Mouse (Mus musculus) forebrain, postnatal 0 days (tissue): ENCODE measurements around the gene Lrrc27. TPM values are rescaled to one million over a fixed set of nuclear protein-coding genes. Genes with fewer than 3 reads are reported as not detected.

ENCODE experiments used
- ATAC-seq: fragments of 200-750 bp; cut with Nextera tagmentation; 2 replicates; pipeline ENCODE4 v1.8.0; 2017; ENCODE audit warnings: mild to moderate bottlenecking, moderate library complexity
- DNase-seq: peaks from one replicate; pipeline ENCODE4 v3.0.0-alpha.2; 2015
- H3K27ac ChIP-seq: fragments of 300-500 bp; sonication (generic); 2 replicates; pipeline ENCODE4 v1.5.1; 2014; ENCODE audit warnings: low read depth, mild to moderate bottlenecking, antibody characterized with exemption, low read length, moderate library complexity, mixed read lengths
- H3K27me3 ChIP-seq: fragments of 300-500 bp; sonication (generic); 2 replicates; pipeline ENCODE4 v1.6.1; 2014; ENCODE audit warnings: mild to moderate bottlenecking, low read length, mixed read lengths; ENCODE audit not compliant: insufficient read depth
- H3K36me3 ChIP-seq: fragments of 300-500 bp; sonication (generic); 2 replicates; pipeline ENCODE4 v1.6.1; 2014; ENCODE audit warnings: mild to moderate bottlenecking, moderate library complexity; ENCODE audit not compliant: insufficient read depth
- H3K4me1 ChIP-seq: fragments of 300-500 bp; sonication (generic); 2 replicates; pipeline ENCODE4 v1.6.1; 2014; ENCODE audit warnings: antibody characterized with exemption; ENCODE audit not compliant: insufficient read depth
- H3K4me2 ChIP-seq: fragments of 300-500 bp; sonication (generic); 2 replicates; pipeline ENCODE4 v1.6.1; 2014; ENCODE audit warnings: low read depth, mild to moderate bottlenecking, moderate library complexity
- H3K4me3 ChIP-seq: fragments of 300-500 bp; sonication (generic); 2 replicates; pipeline ENCODE4 v1.5.1; 2014; ENCODE audit warnings: low read depth, low read length, mixed read lengths
- H3K9ac ChIP-seq: fragments of 300-500 bp; sonication (generic); 2 replicates; pipeline ENCODE4 v1.6.1; 2014; ENCODE audit warnings: mild to moderate bottlenecking
- H3K9me3 ChIP-seq: fragments of 300-500 bp; sonication (generic); 2 replicates; pipeline ENCODE4 v1.6.1; 2016; ENCODE audit warnings: low read length
- CTCF ChIP-seq: sonication (generic); IDR thresholded peaks from 2 replicates; pipeline ENCODE4 v1.5.1; 2016; ENCODE audit warnings: antibody characterized with exemption, control low read depth, low read depth
- WGBS: fragments of 180-500 bp; shearing (Covaris S2); extraction: QIAGEN DNeasy Blood & Tissue Kit; methylation state at CpG from one replicate; pipeline ENCODE4 v1.1.7; 2014; 5-methylcytosine and 5-hydroxymethylcytosine counted together
- polyA plus RNA-seq: library from polyadenylated mRNA; unstranded; fragments of >200 nt; fragmentation: Nextera tagmentation; extraction: Ambion mirVana; gene quantifications from 2 replicates; pipeline ENCODE4 v1.2.1, GENCODE M21; 2015
- total RNA-seq: library from RNA; depleted of rRNA; stranded (reverse); fragments of >200 nt; gene quantifications from 2 replicates; pipeline ENCODE4 v1.2.3, GENCODE M21; 2014

Lrrc27 gene
- total and polyA plus RNA-seq, 2 experiments from 2014 or later, result 5.1 to 8.1 TPM

GRCm38 (mm10) chr7:139235651-139236358 is 23.0 kb downstream of the Lrrc27 start:
- no peaks in the 10 kb centered on the region for H3K27me3 ChIP-seq
- no peak overlapping the region for H3K9ac ChIP-seq
- TF ChIP-seq CTCF, result peak; percentile 14; the same call in 1 of the 2 replicates
- no peaks in the 10 kb centered on the region for H3K36me3 ChIP-seq
- H3K4me2 ChIP-seq, result no peak overlapping the region
- no peaks in the 10 kb centered on the region for H3K9me3 ChIP-seq
- ATAC-seq (no peak), DNase-seq (no peak)
- 84% methylated on average over 12 of the region's 12 CpGs for WGBS
- no peaks in the 10 kb centered on the region for H3K4me1 ChIP-seq
- no peak overlapping the region for H3K4me3 ChIP-seq
- no peak overlapping the region for H3K27ac ChIP-seq

- H3K27ac ChIP-seq, result no peak overlapping the region
- no peak for TF ChIP-seq CTCF
- ATAC-seq (no peak), DNase-seq (no peak)
- H3K4me3 ChIP-seq, result no peak overlapping the region
- no peak overlapping the region for H3K4me2 ChIP-seq
- no peaks in the 10 kb centered on the region for H3K4me1 ChIP-seq
- no peaks in the 10 kb centered on the region for H3K36me3 ChIP-seq
- no peaks in the 10 kb centered on the region for H3K9me3 ChIP-seq
- WGBS, result 72% methylated on average over 3 of the region's 3 CpGs
- no peaks in the 10 kb centered on the region for H3K27me3 ChIP-seq
- no peak overlapping the region for H3K9ac ChIP-seq
Measured at GRCm38 (mm10) chr7:139239432-139239831, 26.6 kb downstream of the Lrrc27 start.

DNA sequence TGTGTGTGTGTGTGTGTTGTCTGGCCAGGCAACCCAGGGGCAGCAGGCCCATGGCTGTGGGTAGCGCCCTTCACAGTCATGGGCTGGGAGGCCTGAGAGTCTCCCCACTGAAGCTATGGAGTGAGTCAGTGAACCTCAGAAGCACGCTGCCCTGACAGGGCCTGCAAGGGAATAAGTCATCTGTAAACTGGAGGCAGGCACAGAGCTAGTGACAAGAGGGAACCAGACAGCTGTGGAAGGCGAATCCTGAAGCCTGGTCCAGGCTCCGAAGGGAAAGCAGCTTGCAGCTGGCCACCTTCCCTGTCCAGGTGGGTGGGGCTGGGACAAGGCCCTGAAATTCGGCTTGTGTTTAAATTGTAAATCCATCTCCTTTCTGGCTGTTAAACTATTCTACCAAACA is 33.3 kb downstream of the Lrrc27 start:
- no peak overlapping the region for H3K9ac ChIP-seq
- no peaks in the 10 kb centered on the region for H3K9me3 ChIP-seq
- H3K27me3 ChIP-seq, result no peaks in the 10 kb centered on the region; the same call in 1 of the 2 replicates
- H3K36me3 ChIP-seq, result no peaks in the 10 kb centered on the region
- 76% methylated on average over 5 of the region's 5 CpGs for WGBS
- H3K4me2 ChIP-seq, result no peak overlapping the region
- no peak for TF ChIP-seq CTCF
- H3K4me1 ChIP-seq, result peaks cover 22% of the 10 kb centered on the region
- ATAC-seq (no peak), DNase-seq (no peak)
- H3K4me3 ChIP-seq, result no peak overlapping the region
- no peak overlapping the region for H3K27ac ChIP-seq

DNA sequence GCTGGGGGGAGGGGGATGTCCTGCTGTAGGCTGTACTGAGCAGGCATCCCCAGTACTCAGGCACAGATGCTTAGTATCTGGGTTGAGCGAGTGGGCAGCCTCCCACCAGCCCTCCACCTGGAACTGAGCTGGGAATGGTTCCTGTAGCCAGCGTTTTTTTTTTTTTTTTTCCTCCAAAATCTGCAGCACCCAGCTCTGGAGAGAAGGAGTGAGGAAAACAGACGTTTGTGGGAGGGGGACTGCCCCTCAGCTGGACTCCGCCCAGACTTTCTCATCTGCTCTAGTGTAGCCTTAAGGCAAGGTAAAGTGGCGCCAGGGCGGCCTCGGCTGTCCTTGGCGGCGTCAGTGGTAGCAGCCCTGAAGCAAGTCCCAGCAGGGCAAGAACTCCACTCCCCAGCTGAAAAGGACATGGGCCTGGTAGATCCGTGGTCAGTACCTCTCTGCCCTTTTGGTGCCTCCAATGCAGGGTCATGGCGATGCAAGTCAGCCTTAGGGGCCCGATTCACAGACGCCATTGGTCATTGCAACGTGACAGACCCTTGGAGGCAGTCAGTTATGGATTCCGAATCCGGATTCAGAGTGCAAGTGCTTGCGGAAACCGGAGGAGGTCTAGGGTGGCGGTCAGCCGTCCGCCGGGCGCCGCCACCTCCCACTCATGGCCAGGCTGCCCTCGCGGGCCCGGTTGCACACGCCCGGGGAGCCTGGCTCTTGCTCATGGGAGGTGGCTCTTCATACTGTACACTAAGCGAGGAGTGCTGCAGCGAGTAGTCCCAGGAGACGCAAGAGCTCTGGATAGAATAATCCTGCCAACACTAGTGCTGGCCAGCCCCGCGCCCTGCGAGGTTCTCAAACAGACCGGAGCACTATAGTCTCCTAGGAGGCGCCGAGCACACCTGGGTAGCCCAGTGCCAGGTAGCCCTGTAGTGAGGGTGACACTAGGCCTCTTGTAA is 34.4 kb downstream of the Lrrc27 start:
- 8% methylated on average over 38 of the region's 38 CpGs for WGBS
- DNase-seq (no peak), ATAC-seq (peak; percentile 51)
- peak overlapping the region; percentile 65 for H3K4me3 ChIP-seq
- no peaks in the 10 kb centered on the region; the same call in 1 of the 2 replicates for H3K27me3 ChIP-seq
- H3K36me3 ChIP-seq, result no peaks in the 10 kb centered on the region
- H3K27ac ChIP-seq, result no peak overlapping the region
- peak overlapping the region; percentile 98 for H3K4me2 ChIP-seq
- TF ChIP-seq CTCF, result no peak
- peaks cover 22% of the 10 kb centered on the region for H3K4me1 ChIP-seq
- peak overlapping the region; percentile 72 for H3K9ac ChIP-seq
- H3K9me3 ChIP-seq, result no peaks in the 10 kb centered on the region

- peak; percentile 80 for DNase-seq
Measured at GRCm38 (mm10) chr7:139247881-139248614, 35.3 kb downstream of the Lrrc27 start, which contains the start of gene Pwwp2b. Gene Pwwp2b, plus strand, starts transcription at chr7:139248482.

GRCm38 (mm10) chr7:139248615-139249405 is 36.0 kb downstream of the Lrrc27 start:
- Histone ChIP-seq H3K27ac (no peak overlapping the region), H3K27me3 (no peaks in the 10 kb centered on the region; the same call in 1 of the 2 replicates), H3K36me3 (no peaks in the 10 kb centered on the region), H3K4me2 (peak overlapping the region; percentile 98), H3K9me3 (no peaks in the 10 kb centered on the region), H3K4me1 (peaks cover 22% of the 10 kb centered on the region), H3K9ac (peak overlapping the region; percentile 72), H3K4me3 (peak overlapping the region; percentile 65)
- ATAC-seq, result peak; percentile 10
- 2% methylated on average over 45 of the region's 45 CpGs for WGBS
- no peak for TF ChIP-seq CTCF
- DNase-seq, result no peak

More at GRCm38 (mm10) chr7:139247881-139248614, 35.3 kb downstream of the Lrrc27 start, which contains the start of gene Pwwp2b:
- Histone ChIP-seq H3K36me3 (no peaks in the 10 kb centered on the region), H3K4me1 (peaks cover 22% of the 10 kb centered on the region), H3K27me3 (no peaks in the 10 kb centered on the region; the same call in 1 of the 2 replicates), H3K9me3 (no peaks in the 10 kb centered on the region), H3K27ac (peak within 1 kb of the TSS; percentile 40), H3K4me3 (peak within 1 kb of the TSS; percentile 65), H3K4me2 (peak within 1 kb of the TSS; percentile 98), H3K9ac (peak within 1 kb of the TSS; percentile 72)
- ATAC-seq, result peak; percentile 77
- WGBS, result under 1% methylated on average over 61 of the region's 72 CpGs
- TF ChIP-seq CTCF, result no peak
